Mouse (Mus musculus): Measurements from ENCODE around the gene Slc38a10.

Gene Slc38a10

GRCm38 (mm10) chr11:120151113-120151494 is at the start of gene Slc38a10:
Gene Slc38a10, minus strand, starts transcription at chr11:120151346.
- peak; percentile 100 for DNase-seq (ENCODE audit: low spot score)

DNA sequence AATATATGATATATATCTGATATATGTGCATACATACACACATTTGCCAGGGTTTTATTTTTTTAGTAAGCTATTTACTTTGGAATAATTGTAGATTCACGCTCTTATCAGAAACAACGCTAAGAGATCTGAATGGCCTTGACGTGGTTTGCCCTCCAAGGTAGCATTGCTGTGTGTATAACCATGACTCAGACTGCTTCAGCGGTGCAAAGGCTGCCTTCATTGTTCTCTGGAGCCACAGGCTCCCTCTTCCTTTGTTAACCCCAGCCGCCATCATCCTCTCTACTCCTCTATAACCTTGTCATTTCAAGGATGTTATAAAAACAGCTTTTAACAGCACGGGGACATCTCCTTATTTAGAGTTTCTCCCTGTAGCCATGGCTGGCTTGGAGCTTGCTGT is 49.5 kb upstream of the Slc38a10 start:
- DNase-seq (ENCODE audit: low spot score): no peak

DNA sequence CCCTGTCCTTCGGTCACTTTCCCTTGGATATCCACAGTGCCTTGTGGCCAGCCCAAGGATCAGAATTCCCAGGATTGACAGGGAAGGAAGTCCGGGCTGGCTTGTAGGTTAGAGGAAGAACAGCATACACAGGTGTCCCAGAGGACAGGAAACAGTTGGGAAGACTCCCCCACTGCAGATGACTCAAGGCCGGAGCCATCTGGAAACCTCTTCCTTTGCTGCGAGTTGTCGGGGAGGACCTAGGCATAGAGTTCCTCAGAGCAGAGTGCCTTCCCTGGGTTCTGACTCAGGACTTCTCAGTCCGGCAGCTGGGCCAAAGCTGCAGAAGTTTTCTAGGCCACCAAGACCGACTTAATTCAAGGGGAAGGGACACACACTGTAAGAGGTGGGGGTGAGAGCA is 48.6 kb upstream of the Slc38a10 start:
- no peak for DNase-seq (ENCODE audit: low spot score)

DNA sequence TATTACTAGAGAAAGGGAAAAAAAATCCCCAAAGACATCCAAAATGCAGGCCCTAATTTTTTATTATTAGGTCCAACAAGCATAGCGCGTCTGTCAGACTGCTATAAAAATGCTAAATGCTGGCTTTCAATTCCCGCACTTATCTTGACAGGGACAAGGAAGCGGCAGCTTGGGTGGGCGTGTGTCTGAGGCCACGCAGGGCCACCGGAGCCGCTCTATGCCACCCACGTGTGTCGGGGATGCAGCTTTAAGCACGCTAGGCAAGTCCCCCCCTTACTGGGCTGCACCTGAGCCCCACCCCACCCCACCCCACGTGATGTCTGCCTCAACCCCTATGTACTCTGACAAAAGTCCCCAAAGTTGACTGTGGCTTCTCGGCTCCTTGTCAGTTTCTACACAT is 47.7 kb upstream of the Slc38a10 start:
- DNase-seq (ENCODE audit: low spot score): no peak

DNA sequence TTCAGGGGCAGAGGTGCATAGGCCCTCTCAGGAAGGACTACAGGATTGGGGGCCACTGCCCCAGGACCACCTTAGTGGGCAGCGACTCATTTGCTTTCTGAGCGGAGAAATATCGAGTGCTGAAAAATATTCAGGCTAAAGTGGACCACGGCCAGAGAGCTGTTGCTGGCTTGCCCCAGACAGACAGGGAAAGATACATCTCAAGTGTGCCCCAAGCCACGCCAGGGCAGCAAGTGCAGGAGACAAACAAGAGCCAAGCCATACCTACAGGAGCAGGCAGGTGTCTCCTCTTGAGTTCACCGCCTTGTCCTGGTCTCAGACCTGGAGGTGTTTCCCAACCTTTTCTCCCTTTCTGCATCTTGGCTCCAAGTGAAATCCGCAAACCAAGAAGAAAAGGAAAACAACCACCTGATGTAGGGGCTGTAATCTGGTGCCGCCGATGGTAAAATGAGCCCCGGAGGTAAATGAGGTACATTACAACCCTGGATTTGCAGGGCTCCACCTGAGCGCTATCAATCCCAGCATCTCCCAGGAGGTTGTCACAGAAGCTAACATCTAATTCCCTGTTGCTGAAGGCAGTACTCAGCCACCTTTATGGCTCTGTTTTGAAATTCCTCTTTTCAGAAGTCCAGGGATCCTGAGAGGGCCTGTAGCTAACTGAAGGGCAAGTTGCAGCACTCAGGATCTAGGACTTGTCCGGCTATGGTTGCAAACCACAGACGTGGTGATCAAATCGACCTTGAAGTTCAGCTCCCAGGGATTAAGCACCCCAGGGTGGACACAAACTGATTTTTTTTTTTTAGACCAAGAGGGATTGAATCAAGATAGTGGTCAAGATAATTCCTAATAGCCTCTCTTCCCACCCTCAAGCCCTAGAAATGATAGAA is 39.6 kb upstream of the Slc38a10 start:
- no peak for DNase-seq (ENCODE audit: low spot score)

GRCm38 (mm10) chr11:120189459-120190312 is 38.5 kb upstream of the Slc38a10 start:
- DNase-seq (ENCODE audit: low spot score): peak; percentile 99

DNA sequence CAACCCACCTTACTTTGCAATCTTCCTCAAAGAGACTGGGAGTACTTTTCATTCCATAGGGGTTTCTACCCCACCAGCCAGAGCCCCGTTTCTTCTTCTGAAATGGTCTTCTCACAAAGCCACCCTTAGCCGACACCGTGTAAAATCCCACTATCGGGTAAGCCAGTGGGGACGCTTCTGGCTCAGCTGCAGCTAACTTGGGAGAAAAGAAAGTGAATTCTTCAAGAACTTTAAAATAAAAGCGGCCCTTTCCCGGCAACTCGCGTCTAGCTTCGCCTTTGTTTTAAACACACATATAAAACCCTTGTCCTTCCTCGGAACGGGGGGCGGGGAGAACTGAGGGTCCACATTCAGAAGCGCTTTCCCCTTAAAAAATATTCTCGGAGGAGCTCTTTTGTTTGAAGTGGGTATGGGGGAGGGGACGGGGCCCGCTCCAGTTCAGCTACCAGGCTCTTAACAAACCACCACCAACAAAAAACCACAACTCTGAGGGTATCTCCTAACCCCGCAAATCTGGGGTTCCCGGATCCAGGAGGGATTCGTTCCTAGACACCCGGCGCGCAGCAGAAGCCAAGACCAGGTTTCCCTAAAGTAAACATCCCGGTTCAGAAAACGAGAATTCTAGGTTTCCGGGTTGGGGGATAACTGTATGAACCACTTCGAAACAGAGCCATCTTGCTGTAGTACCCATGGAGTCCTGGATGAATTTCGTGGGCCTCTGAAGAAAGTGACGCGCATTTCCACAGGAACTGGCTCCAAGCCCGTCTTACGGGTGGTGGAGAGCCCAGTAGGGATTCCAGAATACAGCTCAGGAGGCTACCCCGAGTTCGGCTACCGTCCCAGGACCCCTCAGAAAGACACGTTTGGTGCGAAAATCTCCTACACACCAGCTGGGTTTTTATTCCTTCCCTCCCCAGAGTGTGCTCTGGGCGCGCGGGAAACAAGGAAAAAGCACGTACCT is 37.6 kb upstream of the Slc38a10 start:
- DNase-seq (ENCODE audit: low spot score): peak; percentile 78

DNA sequence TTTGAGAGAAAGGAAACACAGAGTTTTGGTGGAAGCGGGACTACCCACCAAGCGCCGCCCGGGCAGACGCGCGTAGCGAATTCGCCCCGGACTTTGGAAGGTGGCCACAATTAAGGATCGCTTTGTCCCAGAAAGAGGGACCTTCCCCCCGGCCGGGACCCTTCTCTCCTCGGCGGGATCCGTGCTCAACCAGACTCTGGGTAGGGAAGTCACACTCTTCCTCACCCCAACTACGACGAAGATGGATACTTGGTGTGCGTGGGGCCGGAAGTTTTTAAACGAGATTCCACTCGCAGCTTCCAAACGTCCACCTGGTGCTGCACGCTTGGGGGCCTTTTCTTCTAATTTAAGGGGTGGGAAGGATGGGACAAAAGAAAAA is 36.9 kb upstream of the Slc38a10 start:
- peak; percentile 62 for DNase-seq (ENCODE audit: low spot score)

- peak; percentile 77 for DNase-seq (ENCODE audit: low spot score)
Measured at GRCm38 (mm10) chr11:120187236-120188101, 36.3 kb upstream of the Slc38a10 start.

DNA sequence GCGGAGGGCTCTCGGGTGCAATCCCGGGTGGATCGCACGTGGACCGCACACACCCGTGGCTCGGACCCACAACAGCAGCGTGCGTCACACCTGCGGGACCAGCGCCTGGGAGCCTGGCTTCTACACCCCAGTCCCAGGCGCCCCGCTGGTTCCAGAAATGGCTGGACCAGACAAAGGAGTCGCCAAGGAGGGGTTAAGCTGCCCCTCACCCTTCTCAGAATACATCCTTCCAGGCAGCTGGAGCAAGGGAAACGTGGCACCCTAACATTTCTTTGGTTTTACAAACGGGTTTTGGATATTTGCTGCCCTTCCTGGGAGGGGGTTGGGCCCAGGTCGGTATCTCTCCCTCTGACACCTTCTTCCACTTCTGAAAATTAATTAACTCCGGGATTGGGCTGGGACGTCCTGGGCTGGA is 35.7 kb upstream of the Slc38a10 start:
- peak; percentile 82 for DNase-seq (ENCODE audit: low spot score)

DNA sequence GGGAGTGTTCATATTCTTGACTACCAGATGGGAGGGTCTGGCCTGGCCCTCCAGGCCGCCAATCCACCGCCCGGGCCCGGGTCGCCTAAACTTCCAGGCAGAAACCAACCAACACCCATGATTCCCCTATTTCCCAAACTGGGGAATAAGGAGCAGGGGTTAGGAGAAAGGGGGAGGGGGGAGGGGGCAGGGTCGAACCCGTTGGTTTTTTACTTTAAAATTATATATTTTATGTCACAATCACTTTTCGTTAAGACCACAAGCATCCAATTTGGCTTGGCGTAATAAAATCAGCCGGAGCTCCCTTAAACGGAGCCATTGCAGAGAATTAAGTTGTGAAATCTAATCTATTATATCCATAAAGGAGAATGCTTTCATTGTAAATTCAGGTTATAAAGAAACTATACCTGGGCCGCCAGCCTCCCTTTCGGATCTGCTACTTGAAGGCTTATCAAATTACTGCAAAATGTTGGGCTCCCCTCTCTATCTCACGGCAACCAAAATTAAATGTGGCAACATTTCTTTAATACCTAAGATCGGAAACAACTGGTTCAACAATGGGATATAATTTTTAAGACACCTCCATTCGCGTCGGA is 35.1 kb upstream of the Slc38a10 start:
- DNase-seq (ENCODE audit: low spot score): peak; percentile 58

DNA sequence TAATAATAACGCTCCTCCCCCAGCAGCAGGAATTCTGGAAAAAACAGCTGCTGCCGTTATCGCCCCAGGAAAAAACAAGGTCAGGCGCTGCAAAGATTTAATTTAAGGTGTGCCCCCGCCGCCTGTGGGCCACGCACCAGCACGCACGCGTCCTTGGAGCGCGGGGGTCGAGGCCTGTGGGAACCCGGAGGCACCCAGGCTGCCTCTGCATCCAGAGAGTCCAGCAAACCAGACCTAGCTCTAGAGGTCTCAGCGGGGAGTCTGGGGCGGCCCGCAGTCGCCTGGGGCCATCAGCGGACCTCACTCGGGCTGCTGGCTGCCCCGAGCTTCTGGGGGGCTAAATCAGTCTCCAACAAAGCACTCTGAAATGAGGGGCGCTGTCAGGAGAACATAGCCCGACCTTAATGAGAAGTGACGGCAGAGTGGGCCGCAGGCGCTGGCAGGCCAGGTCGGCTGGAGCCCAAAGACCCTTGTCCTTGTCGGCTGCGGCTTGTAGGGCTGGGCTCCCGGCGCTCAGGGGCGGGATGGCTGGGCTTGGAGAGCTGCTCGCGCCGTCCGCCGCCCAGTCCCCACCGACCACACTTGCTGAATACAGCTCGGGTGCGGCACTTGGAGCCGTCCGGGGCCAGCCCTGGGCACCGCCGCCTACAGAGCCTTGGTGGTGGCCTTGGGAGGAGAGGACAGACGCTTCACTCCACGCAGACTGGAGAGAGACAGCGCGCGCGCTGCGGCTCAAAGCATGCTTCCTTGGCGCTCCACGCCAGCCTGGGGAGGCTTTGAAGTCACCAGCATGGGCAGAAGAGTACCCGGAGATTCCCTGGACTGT is 34.4 kb upstream of the Slc38a10 start:
- peak; percentile 76 for DNase-seq (ENCODE audit: low spot score)

- peak; percentile 87 for DNase-seq (ENCODE audit: low spot score)
Measured at GRCm38 (mm10) chr11:120184371-120185315, 33.5 kb upstream of the Slc38a10 start.

DNA sequence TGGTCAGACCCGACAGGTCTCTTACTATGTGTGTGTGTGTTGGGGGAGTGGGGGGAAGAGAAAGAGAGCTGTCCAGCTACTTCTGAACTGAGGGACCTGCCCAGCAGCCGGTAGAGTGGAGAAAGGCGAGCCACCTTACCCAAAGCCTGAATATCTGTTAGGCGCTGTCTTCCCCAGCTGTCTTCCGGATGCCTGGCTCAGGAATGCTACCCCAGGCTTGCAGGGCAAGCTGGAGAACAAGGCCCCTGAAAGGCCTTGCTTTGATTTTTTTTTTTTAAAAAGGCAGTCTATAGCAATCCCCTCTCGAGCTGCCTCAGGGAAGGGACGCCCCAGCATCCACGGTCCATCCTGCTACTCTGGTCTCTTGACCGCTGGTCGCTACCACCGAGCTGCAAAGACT is 32.6 kb upstream of the Slc38a10 start:
- DNase-seq (ENCODE audit: low spot score): peak; percentile 47

- no peak for DNase-seq (ENCODE audit: low spot score)
Measured at GRCm38 (mm10) chr11:120183180-120183579, 32.0 kb upstream of the Slc38a10 start.

GRCm38 (mm10) chr11:120182396-120183030 is 31.4 kb upstream of the Slc38a10 start:
- DNase-seq (ENCODE audit: low spot score): peak; percentile 46

- DNase-seq (ENCODE audit: low spot score): no peak
Measured at GRCm38 (mm10) chr11:120181379-120181778, 30.2 kb upstream of the Slc38a10 start.

- no peak for DNase-seq (ENCODE audit: low spot score)
Measured at GRCm38 (mm10) chr11:120179374-120179773, 28.2 kb upstream of the Slc38a10 start.
